Mouse (Mus musculus): ENCODE measurements at regions not wholly inside any gene's neighbourhood (a gene's known extent, or its start where the extent isn't known, plus 50 kb on each side); places are given as distances from the start of the nearest gene placed in this dataset.

DNA sequence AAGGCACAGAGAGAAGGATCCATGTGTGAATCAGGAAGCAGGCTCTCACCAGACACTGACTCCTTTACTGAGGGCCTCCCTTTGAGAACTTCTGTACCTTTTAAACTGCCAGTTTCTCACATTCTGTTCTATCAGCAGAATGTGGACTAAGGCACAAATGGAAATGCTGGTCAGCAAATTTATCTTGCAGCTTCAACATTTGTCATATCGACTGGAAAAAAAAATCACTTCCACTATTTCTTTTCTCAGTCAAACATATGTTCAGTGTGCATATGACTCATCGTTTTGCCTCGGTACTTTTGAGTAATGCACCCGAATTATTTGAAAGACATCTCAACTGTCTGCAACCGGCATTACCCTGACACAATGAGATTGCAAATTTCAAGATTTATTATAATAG, 101.4 kb upstream of the Sphkap start:
- DNase-seq = no peak

DNA sequence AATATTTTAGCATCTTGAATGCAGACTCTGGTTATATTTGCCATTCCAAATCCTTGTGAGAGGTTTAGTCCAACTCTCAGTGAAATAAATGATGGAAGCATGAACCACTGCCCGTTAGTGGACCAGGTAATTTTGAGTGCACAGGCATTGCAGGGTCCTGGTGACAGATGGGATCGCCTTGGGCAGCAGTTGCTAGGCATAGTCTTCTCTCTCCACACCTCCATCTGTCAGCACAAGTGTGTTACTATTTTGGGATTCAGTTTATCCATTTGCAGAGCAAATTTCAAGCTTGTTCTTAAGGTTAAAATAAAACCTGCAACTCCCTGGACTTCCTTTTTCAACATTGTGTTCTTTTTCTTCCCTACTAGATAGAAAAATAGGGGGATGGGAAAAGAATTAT, 97.4 kb upstream of the Sphkap start:
- no peak for DNase-seq

DNA sequence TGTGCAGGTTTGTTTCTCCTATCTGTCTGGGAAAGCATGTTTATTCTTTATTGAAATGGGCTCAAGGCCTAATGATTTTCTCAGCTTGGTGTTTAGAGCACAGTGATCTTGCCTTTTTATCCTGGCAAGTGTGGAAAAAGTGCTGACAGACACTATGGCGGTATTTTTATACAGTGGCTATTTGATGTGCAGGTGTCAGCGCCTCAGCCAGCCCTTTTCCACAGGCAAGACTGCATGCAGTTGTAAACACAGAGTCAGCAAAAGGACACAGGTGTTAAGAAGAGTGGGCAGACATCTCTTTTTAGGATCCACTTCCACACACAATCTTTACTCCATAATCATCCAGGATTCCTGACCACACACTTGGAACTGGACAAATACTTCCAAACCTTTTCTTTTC, 88.9 kb upstream of the Sphkap start:
- no peak for DNase-seq

DNA sequence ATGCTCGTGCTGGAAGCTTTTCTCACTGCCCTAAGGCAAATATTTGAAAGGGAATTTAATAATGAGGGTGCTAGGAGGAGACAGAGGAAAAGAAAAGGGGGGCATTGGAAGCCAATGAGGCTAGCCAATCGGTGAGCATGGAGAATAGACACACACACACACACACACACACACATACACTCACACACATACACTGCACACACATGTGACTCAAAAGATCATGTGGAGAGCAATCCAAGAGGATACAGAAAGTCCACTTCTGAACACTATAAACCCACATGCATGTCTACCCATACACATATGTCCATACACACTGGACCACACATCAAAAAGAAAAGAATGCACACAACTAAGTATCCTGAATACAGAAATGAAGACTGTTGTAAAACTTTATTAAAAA, 88.4 kb upstream of the Sphkap start:
- DNase-seq = no peak

DNA sequence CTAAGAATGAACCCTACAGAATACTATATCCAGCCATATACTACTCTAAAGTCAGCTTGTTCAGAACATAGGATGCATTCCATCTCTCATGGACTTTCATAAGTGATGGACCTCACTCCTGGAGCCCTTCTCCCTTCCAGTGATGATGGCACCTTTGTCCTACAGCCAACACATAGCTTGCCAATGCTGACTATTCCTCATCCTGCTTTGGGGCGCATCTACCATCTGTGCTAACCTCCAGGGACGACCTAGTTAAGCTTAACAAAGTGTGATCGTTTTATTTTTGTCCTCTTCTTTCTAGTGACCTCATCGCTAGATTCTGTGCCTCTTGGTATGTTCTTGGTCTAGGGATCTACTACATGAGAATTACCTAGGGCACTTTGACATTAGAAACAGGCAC, 87.0 kb upstream of the Sphkap start:
- no peak for DNase-seq

DNA sequence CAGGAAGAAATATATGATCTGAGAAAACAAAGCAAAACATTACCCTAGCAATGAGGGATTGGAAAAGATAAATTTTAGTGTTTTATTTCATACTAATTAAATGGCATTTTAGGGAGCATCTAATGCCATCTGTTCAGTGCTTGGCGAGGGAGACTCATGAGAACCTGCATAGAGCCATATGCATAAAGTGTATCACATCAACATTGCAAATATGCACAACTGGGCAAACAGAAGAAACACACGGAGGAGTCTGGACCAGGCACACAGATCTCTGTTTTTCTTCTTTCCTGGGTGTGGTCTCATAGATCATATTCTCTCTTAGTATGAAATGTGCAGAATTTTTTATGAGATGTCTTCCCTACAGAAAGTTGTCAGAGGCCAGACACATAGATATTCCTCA, 71.1 kb upstream of the Sphkap start:
- DNase-seq = no peak

Small RNAs in the stretch of these regions (microRNA-seq; reads per million reads assigned to microRNA genes)
- 0 reads per million in 2 experiments for gene Gm25754
